Mouse (Mus musculus) thymus, adult 2 months (tissue): Measurements from ENCODE around the gene Il10rb. TPM values are rescaled to one million over a fixed set of nuclear protein-coding genes. Genes with fewer than 3 reads are reported as not detected.

Source experiments
- DNase-seq: peaks from one replicate; pipeline ENCODE4 v3.0.0; 2021
- H3K27ac ChIP-seq: fragments of 200-500 bp; 2 replicates; pipeline ENCODE4 v1.5.1; 2012; ENCODE audit warnings: low read length, control low read depth; ENCODE audit not compliant: control insufficient read depth, insufficient read depth
- H3K27me3 ChIP-seq: fragments of 200-500 bp; 2 replicates; pipeline ENCODE4 v1.6.1; 2012; ENCODE audit warnings: mild to moderate bottlenecking, low read length, moderate library complexity, mixed read lengths; ENCODE audit not compliant: control insufficient read depth, insufficient read depth
- H3K36me3 ChIP-seq: fragments of 200-500 bp; 2 replicates; pipeline ENCODE4 v1.6.1; 2012; ENCODE audit warnings: mild to moderate bottlenecking, low read length, moderate library complexity; ENCODE audit not compliant: control insufficient read depth, insufficient read depth
- H3K4me1 ChIP-seq: fragments of 200-500 bp; replicated peaks from 2 replicates; pipeline ENCODE4 v1.6.1; 2012; ENCODE audit warnings: low read length; ENCODE audit not compliant: control insufficient read depth, insufficient read depth
- H3K4me3 ChIP-seq: fragments of 200-500 bp; 2 replicates; pipeline ENCODE4 v1.5.1; 2012; ENCODE audit warnings: mild to moderate bottlenecking, low read length, control low read depth, moderate library complexity; ENCODE audit not compliant: control insufficient read depth, insufficient read depth
- CTCF ChIP-seq: fragments of 200-500 bp; IDR thresholded peaks from 2 replicates; pipeline ENCODE4 v1.5.1; 2012; ENCODE audit warnings: mild to moderate bottlenecking, control low read depth, low read length, moderate library complexity, borderline replicate concordance; ENCODE audit not compliant: control insufficient read depth, poor library complexity, insufficient read depth; ENCODE audit errors: extremely low read depth
- POLR2A ChIP-seq: fragments of 200-500 bp; IDR thresholded peaks from 2 replicates; pipeline ENCODE4 v1.6.1; 2012; ENCODE audit warnings: mild to moderate bottlenecking, low read length, control low read depth, moderate library complexity; ENCODE audit not compliant: control insufficient read depth, poor library complexity, insufficient read depth; ENCODE audit errors: extremely low read depth
- WGBS: fragments of 180-500 bp; shearing (Covaris S2); methylation state at CpG from one replicate; pipeline ENCODE4 v1.1.7; 2018; 5-methylcytosine and 5-hydroxymethylcytosine counted together
- polyA plus RNA-seq: library from polyadenylated mRNA; depleted of rRNA; stranded (reverse); fragments of >200 nt; gene quantifications from 2 replicates; pipeline ENCODE4 v1.2.3, GENCODE M21; 2012; rRNA removed

Gene Il10rb
- polyA plus RNA-seq, result 28.5 and 35.6 TPM in 2 replicates

DNA sequence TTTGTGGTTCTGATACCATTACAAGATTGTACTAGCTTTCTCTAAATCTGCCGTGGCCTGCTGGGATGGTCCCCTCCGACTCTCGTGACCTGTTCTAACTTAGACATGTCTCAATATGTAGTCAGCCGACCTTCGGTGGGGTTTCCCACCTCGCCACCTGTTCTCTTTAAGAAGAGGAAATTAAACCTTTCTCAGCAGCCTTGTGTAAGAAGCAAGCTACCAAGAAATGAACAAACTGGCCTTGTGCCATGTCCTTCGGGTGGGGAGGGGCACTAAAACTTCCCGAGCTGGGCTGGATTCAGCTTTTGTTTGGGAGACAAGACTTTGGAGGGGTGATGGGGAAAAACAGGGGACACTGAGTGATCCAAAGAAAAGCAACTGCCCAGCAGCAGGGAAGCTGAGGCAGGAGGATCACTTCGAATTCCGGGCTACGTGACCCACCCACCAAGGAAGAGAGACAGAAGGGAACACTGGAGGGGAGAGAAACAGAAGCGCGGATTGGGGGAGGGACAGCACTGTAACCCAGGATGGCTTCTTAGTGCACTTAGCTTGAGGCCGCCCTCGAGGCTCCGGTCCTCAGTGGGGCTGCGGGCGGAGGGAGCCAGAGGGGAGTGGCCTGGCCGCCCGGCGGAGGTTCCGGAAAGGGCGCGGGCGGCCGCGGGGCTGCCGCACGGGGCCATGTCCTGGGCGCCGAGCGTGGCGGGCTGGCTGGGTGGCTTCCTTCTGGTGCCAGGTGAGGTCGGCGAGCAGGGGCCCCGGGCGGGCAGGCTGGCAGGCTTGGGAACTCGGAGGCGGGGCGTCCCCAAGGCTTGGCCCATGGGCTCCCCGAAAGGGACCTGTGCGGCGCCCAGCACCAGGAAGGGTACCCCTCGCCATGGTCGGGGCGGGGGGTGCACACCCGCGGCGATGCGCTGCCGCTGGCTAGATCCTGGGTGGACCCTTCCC is at the start of gene Il10rb:
Gene Il10rb, plus strand, starts transcription at position 525 of the 945 bp plus-strand sequence.
- TF ChIP-seq CTCF, result peak; percentile 20; the same call in 1 of the 2 replicates
- peak; percentile 47; the same call in 1 of the 2 replicates for TF ChIP-seq POLR2A
- under 1% methylated on average over 51 of the region's 51 CpGs for WGBS
- peaks cover 16% of the 10 kb centered on the region for H3K4me1 ChIP-seq
- peak within 1 kb of the TSS; percentile 81 for H3K27ac ChIP-seq
- H3K36me3 ChIP-seq, result peaks cover 6% of the 10 kb centered on the region; the same call in 1 of the 2 replicates
- H3K4me3 ChIP-seq, result peak within 1 kb of the TSS; percentile 71
- DNase-seq, result peak; percentile 72
- H3K27me3 ChIP-seq, result no peaks in the 10 kb centered on the region

DNA sequence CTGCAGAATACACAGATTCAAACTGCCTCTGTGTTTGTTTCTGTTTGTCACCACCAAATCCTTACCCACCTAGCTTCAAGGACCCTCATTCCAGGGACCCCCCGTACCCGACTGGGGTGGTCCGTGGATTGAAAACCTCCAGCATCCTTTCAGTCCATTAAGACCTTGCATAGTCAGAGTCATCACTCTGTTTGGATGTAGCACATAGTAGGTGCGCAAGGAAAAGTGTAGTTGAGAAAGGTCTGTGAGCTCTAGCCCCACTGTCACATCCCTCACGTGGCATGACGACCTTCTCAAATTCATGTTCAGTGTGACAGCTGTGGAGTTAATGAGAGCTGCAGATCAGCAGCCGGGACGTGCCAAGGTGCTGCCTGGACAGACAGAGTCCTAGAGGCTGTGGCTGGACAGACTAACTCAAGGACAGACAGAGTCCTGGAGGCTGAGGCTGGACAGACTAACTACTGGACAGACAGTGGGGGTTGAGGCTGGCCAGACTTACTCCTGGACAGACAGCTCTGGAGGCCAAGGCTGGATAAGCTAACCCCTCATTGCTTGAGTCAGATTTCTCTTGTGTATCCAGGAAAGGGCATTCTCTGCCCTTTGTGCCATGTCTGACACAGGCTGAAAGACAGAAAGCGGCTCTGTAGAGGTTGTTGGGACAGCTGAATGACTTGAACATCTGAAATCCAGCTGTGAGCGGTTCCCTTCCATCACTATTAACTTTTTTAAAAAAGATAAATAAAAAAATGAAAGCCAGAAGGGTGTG is 49.0 kb upstream of the Il10rb start:
- H3K4me3 ChIP-seq, result no peak overlapping the region
- 93% methylated on average over 10 of the region's 10 CpGs for WGBS
- H3K4me1 ChIP-seq, result no peaks in the 10 kb centered on the region
- no peak overlapping the region for H3K27ac ChIP-seq
- H3K27me3 ChIP-seq, result peaks cover 6% of the 10 kb centered on the region; the same call in 1 of the 2 replicates
- TF ChIP-seq CTCF (no peak), POLR2A (no peak)
- no peak for DNase-seq
- H3K36me3 ChIP-seq, result no peaks in the 10 kb centered on the region

DNA sequence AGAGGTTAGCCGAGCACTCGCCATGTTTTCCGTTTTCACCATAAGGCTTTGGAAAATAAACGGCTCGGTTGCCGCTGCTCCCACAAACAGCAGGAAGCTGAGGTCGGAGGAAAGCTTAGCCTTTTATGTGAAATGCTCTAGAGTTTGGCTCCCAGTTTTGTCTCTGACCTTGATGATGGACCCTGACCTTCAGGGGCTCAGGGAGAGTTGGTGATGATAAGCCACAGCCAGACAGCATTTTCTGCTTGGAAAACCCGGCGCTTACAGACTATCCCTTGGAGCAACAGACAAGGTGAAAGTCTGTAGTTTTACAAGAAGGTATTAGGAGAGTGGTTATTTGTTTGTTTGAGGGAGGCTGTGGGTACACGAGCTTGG is 48.5 kb upstream of the Il10rb start:
- no peaks in the 10 kb centered on the region for H3K4me1 ChIP-seq
- no peak overlapping the region for H3K4me3 ChIP-seq
- 87% methylated on average over 10 of the region's 10 CpGs for WGBS
- DNase-seq, result no peak
- H3K27ac ChIP-seq, result no peak overlapping the region
- H3K36me3 ChIP-seq, result no peaks in the 10 kb centered on the region
- TF ChIP-seq POLR2A, result no peak
- TF ChIP-seq CTCF, result no peak
- peaks cover 6% of the 10 kb centered on the region; the same call in 1 of the 2 replicates for H3K27me3 ChIP-seq

DNA sequence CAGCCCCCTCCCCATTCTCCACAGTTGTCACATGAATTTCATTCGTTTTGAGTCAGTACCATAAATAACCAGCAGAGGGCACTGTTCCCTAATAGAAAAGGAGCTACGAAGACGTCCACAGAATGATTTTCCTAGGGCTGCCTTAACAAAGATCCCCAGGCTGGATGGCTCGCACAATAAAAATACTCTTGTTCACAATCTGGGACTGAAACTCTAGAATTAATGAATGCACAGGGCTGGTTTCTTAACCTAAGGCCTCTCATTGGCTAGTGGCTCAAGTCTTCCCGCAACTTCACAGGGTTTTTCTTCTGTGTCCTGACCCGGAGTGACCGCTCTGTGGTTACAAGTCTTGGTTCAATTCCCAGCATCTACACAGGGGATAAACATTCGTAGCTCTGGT is 47.4 kb upstream of the Il10rb start:
- TF ChIP-seq CTCF (no peak), POLR2A (no peak)
- Histone ChIP-seq H3K4me3 (no peak overlapping the region), H3K36me3 (no peaks in the 10 kb centered on the region), H3K27me3 (peaks cover 6% of the 10 kb centered on the region; the same call in 1 of the 2 replicates), H3K4me1 (peaks cover 2% of the 10 kb centered on the region; the same call in 1 of the 2 replicates), H3K27ac (no peak overlapping the region)
- peak; percentile 72 for DNase-seq
- 46% methylated on average over 8 of the region's 8 CpGs for WGBS

DNA sequence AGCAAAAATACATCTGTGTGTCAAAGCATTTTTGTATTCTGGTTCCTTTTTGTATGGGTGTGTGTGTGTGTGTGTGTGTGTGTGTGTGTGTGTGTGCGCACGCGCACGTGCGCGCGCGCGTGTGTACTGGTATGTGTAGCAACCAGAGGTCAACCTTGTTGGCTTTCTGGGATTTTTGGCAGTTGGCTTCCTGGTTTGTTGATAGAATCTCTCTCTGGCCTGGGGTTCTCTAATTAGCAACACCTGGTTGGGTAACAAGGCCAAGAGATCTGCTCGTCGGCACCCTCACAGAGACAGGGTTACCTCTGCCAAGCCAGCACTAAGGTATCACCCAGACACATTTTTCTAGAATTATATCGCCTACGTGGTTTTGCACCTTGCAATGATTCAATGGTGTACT is 46.4 kb upstream of the Il10rb start:
- TF ChIP-seq CTCF (no peak), POLR2A (no peak)
- H3K4me3 ChIP-seq, result no peak overlapping the region
- no peak overlapping the region for H3K27ac ChIP-seq
- peaks cover 4% of the 10 kb centered on the region; the same call in 1 of the 2 replicates for H3K4me1 ChIP-seq
- 70% methylated on average over 13 of the region's 13 CpGs for WGBS
- peaks cover 6% of the 10 kb centered on the region; the same call in 1 of the 2 replicates for H3K27me3 ChIP-seq
- no peak for DNase-seq
- H3K36me3 ChIP-seq, result no peaks in the 10 kb centered on the region

DNA sequence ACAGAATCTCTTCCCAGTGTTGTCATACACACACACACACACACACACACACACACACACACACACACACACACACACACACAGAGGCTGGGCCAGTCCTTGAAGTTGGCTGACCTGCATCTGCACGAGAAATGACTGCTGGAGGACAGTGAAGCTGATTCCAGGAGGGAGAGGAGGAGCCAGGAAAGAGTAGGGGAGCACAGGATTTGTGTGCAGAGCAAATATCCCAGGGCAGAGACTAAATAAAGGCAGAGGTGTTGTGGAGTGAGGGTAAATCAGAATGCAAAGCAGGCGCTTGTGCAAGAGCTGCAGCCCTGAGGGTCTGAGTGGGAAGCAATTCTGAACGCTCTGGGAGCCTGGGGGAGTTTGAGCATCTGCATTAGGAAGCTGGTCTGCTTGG is 45.8 kb upstream of the Il10rb start:
- 92% methylated on average over 3 of the region's 3 CpGs for WGBS
- DNase-seq, result no peak
- Histone ChIP-seq H3K4me1 (peaks cover 4% of the 10 kb centered on the region; the same call in 1 of the 2 replicates), H3K4me3 (no peak overlapping the region), H3K27ac (no peak overlapping the region), H3K27me3 (peaks cover under 1% of the 10 kb centered on the region; the same call in 1 of the 2 replicates), H3K36me3 (no peaks in the 10 kb centered on the region)
- TF ChIP-seq POLR2A, result no peak
- TF ChIP-seq CTCF, result no peak
